Mouse (Mus musculus): Measurements from ENCODE around the gene Ptprq. TPM values are rescaled to one million over a fixed set of nuclear protein-coding genes. Genes with fewer than 3 reads are reported as not detected.

Gene Ptprq
- not detected in 4 replicates for total RNA-seq (2023)

DNA sequence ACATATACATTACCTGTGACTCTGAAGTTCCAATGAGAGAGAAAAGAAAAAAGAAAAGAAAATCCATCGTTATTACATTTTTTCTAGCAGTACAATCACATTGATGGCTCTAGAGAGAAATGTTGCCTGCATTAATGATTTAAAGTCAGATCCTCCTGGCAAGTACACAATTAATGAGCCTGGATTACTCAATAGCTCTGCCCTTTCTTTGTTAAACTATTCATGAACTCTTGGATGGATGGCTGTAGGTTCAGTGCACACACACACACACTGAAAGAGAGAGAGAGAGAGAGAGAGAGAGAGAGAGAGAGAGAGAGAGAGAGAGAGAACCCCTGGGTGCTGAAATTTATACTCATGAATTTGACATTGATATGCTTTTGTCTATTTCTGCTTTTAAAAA lies at the start of gene Ptprq:
Ptprq (minus strand) TSS at position 246 of the 400 bp plus-strand sequence.

DNA sequence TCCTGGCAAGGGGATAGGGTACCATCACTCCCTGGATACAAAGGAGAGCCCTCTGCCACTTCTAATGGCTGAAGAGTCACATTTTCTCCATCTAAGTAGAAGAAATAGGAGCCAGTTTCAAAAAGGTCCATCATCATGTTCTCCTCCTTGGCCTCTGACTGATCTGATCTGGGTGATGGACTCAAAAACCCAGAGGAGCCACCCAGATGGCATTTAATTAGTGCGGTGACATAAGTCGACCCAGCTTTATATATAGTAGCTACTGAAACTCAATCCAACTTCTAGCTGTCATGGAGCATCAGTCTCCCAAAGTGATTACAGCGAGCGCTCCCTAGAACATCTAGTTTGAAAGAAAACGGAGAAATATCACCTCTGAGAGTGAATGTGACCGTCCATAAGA lies 225.3 kb downstream of the Ptprq start, which contains the start of gene Myf6:
Myf6 (minus strand) TSS at position 170 of the 400 bp plus-strand sequence.

DNA sequence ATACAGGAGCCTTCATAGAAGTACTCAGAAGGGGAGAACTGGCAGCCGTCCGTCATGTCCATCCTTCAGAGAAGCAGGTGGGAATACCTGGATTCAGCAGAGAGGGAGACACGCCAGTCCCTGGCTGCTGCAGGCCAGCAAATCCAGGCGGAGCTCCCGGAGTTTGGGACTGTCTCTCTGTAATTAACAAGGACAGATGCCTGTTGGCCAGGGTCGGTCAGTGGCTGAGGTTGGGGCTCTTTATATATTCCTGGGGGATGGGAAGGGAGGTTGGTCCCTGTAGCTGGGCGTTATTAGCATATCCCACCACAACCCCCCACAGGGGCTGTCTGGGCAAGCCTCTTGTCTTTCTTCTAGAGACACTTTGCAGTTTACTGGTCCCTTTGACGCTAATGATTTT lies 234.0 kb downstream of the Ptprq start, which contains the start of gene Myf5:
Myf5 (minus strand) TSS at position 265 of the 400 bp plus-strand sequence.

Other genes with a start within 250 kb of the Ptprq start
- gene Myf5, start 233.9 kb downstream of the Ptprq start, total RNA-seq (2023) = not detected in 4 replicates
- gene Myf6, start 225.3 kb downstream of the Ptprq start, total RNA-seq (2023) = not detected in 4 replicates
- not detected in 4 replicates for gene Otogl, start 192.1 kb upstream of the Ptprq start, total RNA-seq (2023)